Mouse (Mus musculus): ENCODE data around the gene Msx2.

GRCm38 (mm10) chr13:53441307-53442028 lies 31.4 kb downstream of the Msx2 start:
- TF ChIP-seq CTCF (IDR thresholded peaks at IDR 0.05; ENCODE audit: borderline replicate concordance, control insufficient read depth, extremely low read depth, insufficient read depth, low read length, poor library complexity) (no peak), POLR2A (IDR thresholded peaks at IDR 0.05; ENCODE audit: control insufficient read depth, extremely low read depth, insufficient read depth, low read length, poor library complexity) (no peak)
